In genomic region chr11:57718081-57718480, GRCm38 (mm10) we compare ENCODE assay signal across 24 mouse cellular contexts.
"Had no signal": no experiment of that assay in that cellular context is flagged by ENCODE, and none has a peak within 500 bp of the region (broad histone marks: within the 10 kb centered on the region; RNA-seq: fewer than 3 reads in every experiment).

No protein-coding gene starts in this region.

- H3K4me3 ChIP-seq: gastrocnemius, adult 2 months; heart, adult 2 months; heart, embryonic 13.5 days; heart, embryonic 15.5 days; hindbrain, embryonic 13.5 days; hindbrain, embryonic 15.5 days; intestine, embryonic 15.5 days; layer of hippocampus, adult 2 months; limb, embryonic 13.5 days; limb, embryonic 15.5 days; liver, embryonic 12.5 days had no signal

- H3K27ac ChIP-seq: gastrocnemius, adult 2 months; heart, adult 2 months; heart, embryonic 13.5 days; heart, embryonic 15.5 days; hindbrain, embryonic 13.5 days; hindbrain, embryonic 15.5 days; hindbrain, postnatal 0 days; intestine, embryonic 15.5 days; layer of hippocampus, adult 2 months; limb, embryonic 13.5 days; limb, embryonic 15.5 days; liver, embryonic 12.5 days had no signal

- DNase-seq: gastrocnemius, adult 2 months; gastrocnemius, postnatal 10 days; gastrocnemius, postnatal 25 days; heart, adult 11 months; heart, adult 2 months; heart, postnatal 14 days; heart, postnatal 36 days; kidney, adult 18-20 months; kidney, adult 8-10 months; kidney, postnatal 10 days; kidney, postnatal 25 days; kidney, postnatal 4 days; layer of hippocampus, postnatal 36 days; left cerebral cortex, postnatal 4 days had no signal
